Mouse (Mus musculus) brain, embryonic 14.5 days (tissue): ENCODE data around the gene Dot1l. TPM values are rescaled to one million over a fixed set of nuclear protein-coding genes. Genes with fewer than 3 reads are reported as not detected.
A peak's percentile ranks its signal among the peaks of the same experiment; 100 is the strongest.

Experiments
- DNase-seq: peaks from one replicate; pipeline ENCODE4 v3.0.0-alpha.2; 2011; ENCODE audit warnings: low read depth
- CTCF ChIP-seq: fragments of 200-500 bp; IDR thresholded peaks from 2 replicates; pipeline ENCODE4 v1.5.1; 2012; ENCODE audit warnings: inconsistent platforms, mild to moderate bottlenecking, moderate library complexity, borderline replicate concordance; ENCODE audit not compliant: insufficient read depth, insufficient read length; ENCODE audit errors: extremely low read depth
- POLR2A ChIP-seq: fragments of 200-500 bp; IDR thresholded peaks from 2 replicates; pipeline ENCODE4 v1.6.1; 2012; ENCODE audit warnings: mild to moderate bottlenecking, inconsistent platforms, borderline replicate concordance; ENCODE audit not compliant: poor library complexity, insufficient read depth, insufficient read length, severe bottlenecking; ENCODE audit errors: extremely low read depth
- polyA plus RNA-seq: library from polyadenylated mRNA; depleted of rRNA; stranded (reverse); fragments of >200 nt; gene quantifications from 2 replicates; pipeline ENCODE4 v1.2.3, GENCODE M21; 2012

The Dot1l gene
- polyA plus RNA-seq, 1 experiment: 77.6 TPM

DNA sequence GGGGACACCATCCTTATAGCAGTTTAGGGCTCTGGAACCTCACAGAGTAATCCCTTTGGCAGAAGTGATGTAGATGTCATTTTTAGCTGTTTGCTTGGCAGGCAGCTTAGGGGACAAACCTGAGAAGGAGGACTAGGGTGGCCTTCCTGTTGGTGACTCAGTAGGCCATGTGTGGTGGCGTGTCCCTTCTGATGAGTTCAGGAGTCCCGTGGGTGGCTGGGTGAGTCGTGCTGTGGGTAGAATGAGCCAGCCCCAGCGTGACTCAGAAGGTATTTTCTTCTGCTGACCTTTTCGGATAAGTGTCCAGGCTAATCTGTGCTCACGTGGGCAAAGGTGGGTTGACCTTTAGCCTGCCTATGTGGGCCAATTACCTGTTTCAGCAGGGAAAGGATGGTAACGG lies 3.6 kb downstream of the Dot1l start:
- DNase-seq: no peak
- TF ChIP-seq POLR2A (no peak), CTCF (no peak)

DNA sequence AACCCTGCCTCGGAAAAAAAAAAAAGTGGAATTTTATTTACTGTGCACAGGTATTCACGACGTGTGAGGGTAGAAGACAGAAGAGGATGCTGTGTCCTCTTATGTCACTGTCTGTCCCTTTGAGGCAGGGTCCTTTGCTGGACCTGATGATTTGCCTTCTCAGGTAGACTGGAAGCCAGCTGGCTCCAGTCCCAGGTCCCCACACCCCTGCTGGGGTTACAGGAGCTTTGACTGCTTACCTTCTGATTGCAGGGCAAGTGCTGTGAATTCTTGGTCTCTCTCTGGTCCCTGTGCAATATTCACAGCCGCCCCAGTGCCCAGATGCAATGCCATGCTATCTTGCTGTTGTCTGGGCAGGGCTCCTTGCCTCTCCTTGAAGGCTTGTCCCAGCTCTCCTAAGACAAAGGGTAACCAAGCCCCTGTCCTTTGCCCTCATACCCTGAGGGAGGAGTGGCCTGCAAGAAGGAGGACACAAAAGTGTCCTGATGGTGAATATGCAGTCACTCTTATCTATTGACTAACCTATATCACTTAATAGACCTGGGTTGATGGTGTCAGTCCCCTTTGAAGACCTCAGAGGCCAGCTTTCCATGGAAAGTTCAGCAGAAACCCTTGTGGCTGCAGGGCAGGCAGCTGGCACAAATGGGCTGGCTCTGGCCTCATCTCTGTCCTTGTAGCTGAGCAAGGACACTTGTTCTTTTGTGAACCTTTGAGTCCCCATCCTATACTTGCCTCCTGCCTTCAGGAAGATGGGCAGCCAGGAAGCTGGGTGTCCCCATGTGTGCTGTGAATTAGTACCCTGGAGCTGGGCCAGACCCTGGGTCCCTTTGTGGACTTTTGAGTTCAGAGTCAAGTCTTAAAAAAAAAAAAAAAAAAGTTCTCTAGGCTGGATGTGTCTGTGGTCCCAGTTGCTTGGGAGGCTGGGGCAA lies 5.9 kb downstream of the Dot1l start:
- DNase-seq: no peak
- TF ChIP-seq CTCF: no peak

DNA sequence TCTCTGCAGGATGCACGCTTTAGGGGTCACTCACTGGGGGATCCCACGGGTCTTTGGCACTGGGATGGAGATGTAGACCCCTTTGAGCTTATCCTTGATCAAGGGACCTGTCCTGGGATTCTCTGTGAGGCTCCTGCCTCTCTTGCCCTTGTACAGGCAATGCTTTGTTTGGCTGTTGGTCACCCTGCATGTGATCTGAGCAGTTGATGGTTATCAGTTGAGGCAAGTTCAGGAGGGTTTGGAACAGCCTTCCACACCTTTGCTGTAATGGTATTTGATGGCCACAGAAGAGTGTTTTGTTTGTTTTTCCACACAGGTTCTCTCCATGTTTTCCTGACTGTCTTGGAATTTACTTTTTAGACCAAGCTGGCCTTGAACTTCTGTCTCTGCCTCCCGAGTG lies 6.8 kb downstream of the Dot1l start:
- TF ChIP-seq POLR2A (no peak), CTCF (no peak)
- DNase-seq: no peak

DNA sequence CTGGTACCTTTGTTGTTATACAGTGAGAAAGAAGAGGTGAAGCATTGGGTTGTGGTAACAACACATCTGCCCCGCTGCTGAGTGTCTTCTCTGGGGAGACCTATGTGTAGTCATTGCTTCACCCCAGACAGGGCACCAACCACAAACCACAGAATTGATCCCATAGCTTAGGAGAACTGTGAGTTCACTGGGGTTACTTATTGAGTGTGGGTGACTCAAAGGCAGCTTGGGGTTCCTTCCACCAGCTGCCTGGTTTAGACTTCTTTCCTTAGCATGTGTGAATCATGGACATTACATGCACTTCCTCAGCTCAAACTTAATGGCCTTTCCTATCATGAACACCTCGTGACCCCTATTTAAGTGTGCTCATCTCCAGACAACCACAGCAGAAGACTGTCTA lies 8.5 kb downstream of the Dot1l start:
- DNase-seq: no peak
- no peak for TF ChIP-seq POLR2A
- no peak for TF ChIP-seq CTCF

DNA sequence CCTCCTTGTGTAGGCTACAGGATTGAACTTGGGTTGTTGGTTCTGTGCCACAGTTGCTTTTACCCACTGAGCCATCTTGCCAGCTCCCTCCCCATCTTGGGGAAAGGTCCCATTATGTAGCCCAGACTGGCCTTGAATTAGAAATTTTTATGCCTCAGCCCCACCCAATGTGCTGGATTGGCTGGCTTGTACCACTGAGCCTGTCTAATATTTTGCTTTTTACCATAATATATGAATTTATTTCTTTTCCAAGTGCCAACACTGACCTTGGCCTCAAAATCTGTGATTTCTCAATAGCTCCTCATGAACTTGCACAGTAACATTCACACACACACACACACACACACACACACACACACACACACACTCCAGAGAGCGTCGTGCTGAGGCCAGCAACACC lies 10.7 kb downstream of the Dot1l start:
- TF ChIP-seq POLR2A: no peak
- TF ChIP-seq CTCF: no peak
- DNase-seq: no peak

DNA sequence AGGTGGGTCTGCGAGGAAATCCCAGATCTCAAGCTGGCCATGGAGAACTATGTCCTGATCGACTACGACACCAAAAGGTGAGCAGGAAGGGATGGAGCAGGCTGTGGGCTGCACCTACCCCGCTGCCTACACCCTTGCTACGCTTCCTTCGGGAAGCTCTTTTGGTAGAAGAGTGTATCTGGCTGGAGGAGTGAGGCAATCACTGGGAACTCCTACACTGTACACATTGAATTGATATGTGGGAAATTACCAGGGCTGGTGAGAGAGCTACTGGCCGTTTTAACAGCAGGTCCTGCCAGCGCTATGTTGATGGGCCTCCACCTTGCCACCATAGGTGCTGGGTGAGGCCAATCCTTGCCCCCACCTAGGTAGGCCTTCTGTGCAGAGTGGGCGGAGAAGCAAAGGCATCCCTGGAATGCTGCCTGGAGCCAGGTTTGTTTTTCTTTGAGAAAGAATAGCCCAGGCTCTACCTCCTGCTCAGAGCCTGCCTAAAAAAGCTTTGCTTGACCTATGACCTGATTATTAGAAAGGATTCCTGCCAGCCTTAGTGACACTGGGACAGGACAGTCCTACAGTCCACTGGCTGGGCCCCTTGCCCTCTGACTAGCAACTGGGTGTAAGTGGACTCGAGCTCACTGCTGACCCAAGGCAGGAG lies 11.3 kb downstream of the Dot1l start:
- TF ChIP-seq POLR2A (no peak), CTCF (no peak)
- no peak for DNase-seq

DNA sequence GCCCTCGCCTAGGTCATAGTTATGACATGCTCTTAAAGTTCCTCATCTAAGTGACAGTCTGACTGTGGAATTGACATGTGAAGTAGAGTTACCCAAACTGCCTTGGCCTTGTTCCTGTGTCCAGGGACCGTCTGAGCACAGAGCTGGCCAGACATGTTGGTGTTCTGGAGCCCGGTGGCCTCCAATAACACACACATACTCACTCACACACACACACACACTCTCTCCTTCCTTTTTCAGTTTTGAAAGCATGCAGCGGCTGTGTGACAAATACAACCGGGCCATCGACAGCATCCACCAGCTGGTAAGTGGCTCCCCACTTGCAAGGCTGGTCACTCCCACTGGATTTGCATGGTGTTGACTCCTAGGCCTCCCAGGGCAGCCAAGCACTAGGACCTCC lies 13.4 kb downstream of the Dot1l start:
- no peak for DNase-seq
- TF ChIP-seq POLR2A: no peak
- TF ChIP-seq CTCF: no peak

DNA sequence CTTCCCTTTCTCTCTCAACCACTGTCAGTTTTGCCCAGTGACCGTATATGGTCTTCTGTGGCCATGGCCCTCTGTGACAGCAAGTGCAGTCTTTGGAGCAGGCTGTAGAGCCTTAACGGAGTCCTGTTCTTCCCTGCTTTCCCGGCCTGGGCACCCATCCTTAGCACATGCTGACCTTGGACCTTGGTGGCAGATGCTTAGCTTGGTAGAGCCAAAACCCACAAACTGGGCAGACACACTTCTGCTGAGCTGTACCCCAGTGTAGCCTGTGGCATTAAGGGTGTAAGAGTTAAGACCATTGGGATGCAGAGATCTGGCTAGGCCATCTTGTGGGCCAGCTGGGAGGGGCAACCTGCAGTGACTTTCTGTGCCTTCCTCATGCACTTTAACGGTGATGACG lies 18.8 kb downstream of the Dot1l start:
- TF ChIP-seq CTCF (no peak), POLR2A (no peak)
- no peak for DNase-seq

DNA sequence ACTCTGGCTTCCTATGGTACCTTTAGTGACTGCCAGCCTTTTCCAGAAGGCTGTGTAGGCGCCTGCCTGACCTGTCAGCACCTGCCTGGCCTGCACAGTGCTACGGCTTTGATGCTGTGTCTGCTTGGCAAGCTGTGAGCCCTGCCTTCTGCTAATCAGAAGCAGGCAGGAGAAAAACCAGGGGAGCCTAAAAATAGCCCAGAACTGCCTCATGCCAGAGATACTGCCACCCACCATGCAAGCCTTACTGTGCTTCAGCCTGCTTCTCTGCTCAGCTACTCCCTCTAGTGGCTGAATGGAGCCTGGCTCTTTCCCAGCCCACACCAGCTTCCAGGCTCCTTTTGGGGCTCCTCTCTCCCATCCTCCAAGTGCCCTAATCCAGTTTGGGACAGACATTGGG lies 19.5 kb downstream of the Dot1l start:
- no peak for TF ChIP-seq POLR2A
- peak; percentile 87 for TF ChIP-seq CTCF
- DNase-seq: peak; percentile 82

DNA sequence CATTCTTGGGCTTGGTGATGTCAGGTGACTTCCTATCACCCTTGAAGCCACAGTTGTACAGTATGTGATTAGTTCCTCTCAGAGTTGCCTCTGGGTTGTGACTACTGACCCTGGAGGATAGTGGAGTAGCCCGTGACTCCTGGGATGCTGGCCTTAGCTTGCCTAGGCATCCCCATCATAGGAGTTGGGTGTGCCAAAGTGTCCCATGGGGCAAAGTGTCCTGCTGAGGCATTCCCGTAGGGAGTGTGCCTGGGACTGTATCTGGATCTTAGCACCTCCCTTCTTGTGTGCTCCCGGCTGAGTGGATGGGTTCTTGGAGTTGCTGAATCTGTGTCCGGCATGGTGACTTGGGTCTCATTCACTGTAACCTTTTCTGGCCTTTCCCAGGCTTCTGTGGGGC lies 20.0 kb downstream of the Dot1l start:
- DNase-seq: no peak
- TF ChIP-seq POLR2A: no peak
- TF ChIP-seq CTCF: no peak

DNA sequence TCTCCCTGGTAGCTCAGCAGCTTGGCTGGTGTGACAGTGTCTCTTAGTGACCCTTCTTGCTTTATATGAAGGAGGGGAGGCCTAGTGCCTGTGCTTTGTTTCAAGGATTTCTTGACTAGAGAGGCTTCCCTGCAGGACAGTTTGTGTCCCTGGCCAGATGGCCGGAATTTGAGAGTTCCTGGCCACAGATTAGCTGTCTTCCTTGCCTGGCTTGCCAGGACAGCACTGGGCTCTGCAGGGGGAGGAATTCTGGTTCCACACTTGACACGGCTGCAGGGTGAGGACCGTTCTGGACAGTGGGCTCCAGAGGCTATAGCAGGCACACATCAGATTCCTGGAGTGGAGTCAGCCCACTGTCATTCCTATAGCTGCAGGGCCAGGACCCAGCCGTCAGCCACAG lies 20.7 kb downstream of the Dot1l start:
- no peak for DNase-seq
- no peak for TF ChIP-seq POLR2A
- TF ChIP-seq CTCF: no peak

DNA sequence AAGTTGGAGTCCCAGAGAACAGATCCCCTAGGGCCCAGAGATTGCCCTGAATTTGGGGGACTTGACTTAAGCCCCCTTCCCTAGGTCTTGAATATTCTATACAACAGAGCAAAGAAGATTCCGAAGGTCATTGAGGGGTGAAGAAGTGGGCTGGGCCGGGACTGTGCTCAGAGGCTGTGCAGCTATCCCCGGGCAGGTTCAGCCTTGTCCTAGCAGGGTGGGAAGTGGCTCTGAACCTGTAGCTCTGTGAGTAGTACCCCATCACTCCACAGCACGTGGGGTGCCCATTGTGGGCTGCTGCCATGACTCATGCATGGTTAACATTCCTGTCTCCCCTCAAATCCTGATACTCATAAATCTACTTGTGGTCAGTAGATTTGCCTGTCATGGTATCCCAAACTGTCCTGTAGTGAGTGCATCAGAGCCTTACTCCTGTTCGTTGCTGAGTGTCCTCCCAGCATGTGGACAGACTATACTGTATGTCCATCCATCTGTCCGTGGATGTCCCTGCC lies 21.4 kb downstream of the Dot1l start:
- TF ChIP-seq CTCF (no peak), POLR2A (no peak)
- no peak for DNase-seq

DNA sequence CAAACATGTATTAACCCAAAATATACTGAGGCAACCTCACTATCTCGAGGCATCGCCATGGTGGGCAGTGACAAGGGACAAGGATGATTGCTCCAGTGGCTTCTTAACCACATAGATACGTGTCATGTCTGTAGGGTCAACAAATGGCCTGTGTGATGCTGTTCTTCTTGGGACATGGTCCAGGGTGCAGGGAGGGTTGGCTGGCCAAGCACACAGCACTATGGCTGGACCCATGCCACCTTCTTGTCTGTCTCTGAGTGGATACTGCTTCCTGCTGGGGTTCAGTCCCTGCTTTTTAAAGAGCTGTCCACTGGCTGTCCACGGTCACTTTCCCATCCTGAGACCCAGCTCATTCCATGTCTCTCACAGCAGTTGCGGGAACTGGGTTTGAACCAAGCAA lies 22.1 kb downstream of the Dot1l start:
- TF ChIP-seq POLR2A (no peak), CTCF (no peak)
- no peak for DNase-seq
